Mouse (Mus musculus) left cerebral cortex, postnatal 10 days (tissue): ENCODE measurements around the gene Gm12888. TPM values are rescaled to one million over a fixed set of nuclear protein-coding genes. Genes with fewer than 3 reads are reported as not detected.
"Not testable (repeated sequence)": the region's sequence is repeated elsewhere in the genome, so short reads cannot be mapped to it uniquely, and the experiment has no call there.

Experiments used
- DNase-seq, 2 experiments: peaks; one replicate each; pipeline ENCODE4 v3.0.0; 2021 to 2022; ENCODE audit warnings: low spot score in 2 of 2, mixed read lengths in 1 of 2; ENCODE audit errors: extremely low spot score in 1 of 2
- intact Hi-C: fragments of 180-260 bp; cut with DNase I; formaldehyde crosslinking; loops from one replicate; pipeline ENCODE4 v1.15.1; 2025
- total RNA-seq, 2 experiments: library from RNA; stranded (reverse); gene quantifications; 2 replicates each; pipeline ENCODE4 v1.2.3; 2021

The Gm12888 gene
- not detected for total RNA-seq

DNA sequence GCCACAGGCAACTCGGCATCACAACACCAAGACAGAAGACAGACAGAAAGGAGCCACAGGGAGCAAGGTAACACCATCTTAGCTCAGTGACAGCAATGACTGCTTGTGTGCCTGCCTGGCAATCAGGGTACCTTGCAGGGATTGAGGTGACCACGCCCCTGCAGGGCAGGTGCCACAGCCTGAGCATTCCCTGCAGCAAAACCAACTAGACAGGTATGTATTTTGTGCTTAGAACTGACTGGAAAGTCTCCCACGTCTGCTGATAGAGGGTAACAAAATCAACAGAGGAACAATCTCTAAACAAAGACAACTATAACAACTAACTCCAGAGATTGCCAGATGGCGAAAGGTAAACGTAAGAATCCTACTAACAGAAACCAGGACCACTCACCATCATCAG lies at the start of gene Gm12888:
TSS of gene Gm12888 (minus strand) at position 101 of the 400 bp plus-strand sequence.
- DNase-seq, intact Hi-C loops: not testable (repeated sequence)

Other genes with a start within 250 kb of the Gm12888 start
- gene Zmpste24, start 226.7 kb downstream of the Gm12888 start, total RNA-seq, result 10 to 100 TPM; 21.8 to 21.9 TPM
- gene Tmco2, start 215.7 kb downstream of the Gm12888 start, total RNA-seq, result under 1 TPM in 1 of 2 experiments, not detected in 1; 0.69 TPM
- 10 to 100 TPM; 31.2 to 31.6 TPM for gene Rlf, start 109.8 kb downstream of the Gm12888 start, total RNA-seq
- not detected for gene Gm12886, start 98.2 kb upstream of the Gm12888 start, total RNA-seq